ENCODE assay signal across 28 mouse cellular contexts in genomic region chr12:40946888-40947287, GRCm38 (mm10).
DNase-seq lines count a peak whose midpoint lies in the region; ATAC-seq and TF ChIP-seq lines count a peak whose summit lies in the region.
"Had no signal": no experiment of that assay in that cellular context is flagged by ENCODE, and none has a peak within 500 bp of the region (broad histone marks: within the 10 kb centered on the region; RNA-seq: fewer than 3 reads in every experiment).

No protein-coding gene starts in this region.

- no peak overlapping the region for H3K9ac ChIP-seq in liver, embryonic 12.5 days
- no peak overlapping the region for H3K9ac ChIP-seq in liver, postnatal 0 days (replicated peaks)
- no peak overlapping the region for H3K9ac ChIP-seq in liver, embryonic 13.5 days
- H3K9ac ChIP-seq in liver, embryonic 16.5 days (ENCODE audit: low read depth, low read length), result no peak overlapping the region
- no peak overlapping the region for H3K9ac ChIP-seq in neural tube, embryonic 15.5 days (replicated peaks)
- H3K9ac ChIP-seq: embryonic facial prominence, embryonic 12.5 days; embryonic facial prominence, embryonic 15.5 days; forebrain, embryonic 13.5 days; heart, embryonic 12.5 days; heart, embryonic 15.5 days; hindbrain, embryonic 14.5 days had no signal

- TF ChIP-seq CTCF in liver, postnatal 0 days (IDR thresholded peaks at IDR 0.05; ENCODE audit: low read depth), result no peak

- no peak for TF ChIP-seq EP300 in liver, postnatal 0 days (IDR thresholded peaks at IDR 0.05; ENCODE audit: low read depth)

- ATAC-seq in liver, embryonic 12.5 days, result peak; percentile 48; the same call in 1 of the 2 replicates
- ATAC-seq in liver, postnatal 0 days, result no peak
- peak; percentile 60 for ATAC-seq in liver, embryonic 13.5 days (ENCODE audit: low read depth)
- ATAC-seq in liver, embryonic 16.5 days (ENCODE audit: low read depth), result peak; percentile 64
- no peak for ATAC-seq in neural tube, embryonic 15.5 days (ENCODE audit: low FRiP score)
- ATAC-seq: activated CD4-positive, CD25-positive, alpha-beta regulatory T cell, adult 4 months; CD4-positive, CD25-positive, alpha-beta regulatory T cell, adult 4 months; forebrain, embryonic 13.5 days; forebrain, embryonic 16.5 days; hindbrain, postnatal 0 days; inflammation-experienced regulatory T-cells, adult 6 months had no signal

- no peak for DNase-seq in liver, postnatal 0 days
- no peak for DNase-seq in liver, embryonic 13.5 days
- no peak for DNase-seq in gastrocnemius, postnatal 36 days
- DNase-seq: adrenal gland, postnatal 10 days; adrenal gland, postnatal 36 days; cerebellum, adult 11 months; cerebellum, adult 2 months; cerebellum, adult 9-11 months; cerebellum, postnatal 25 days; gastrocnemius, postnatal 10 days; heart, adult 18-20 months; heart, postnatal 10 days; heart, postnatal 4 days had no signal

- no peaks in the 10 kb centered on the region for H3K9me3 ChIP-seq in liver, embryonic 12.5 days (replicated peaks)
- no peaks in the 10 kb centered on the region for H3K9me3 ChIP-seq in liver, postnatal 0 days (ENCODE audit: low read length)
- no peaks in the 10 kb centered on the region for H3K9me3 ChIP-seq in liver, embryonic 13.5 days (replicated peaks)
- H3K9me3 ChIP-seq in liver, embryonic 16.5 days (replicated peaks; ENCODE audit: control insufficient read depth, low read length), result no peaks in the 10 kb centered on the region
- H3K9me3 ChIP-seq in neural tube, embryonic 15.5 days (replicated peaks), result no peaks in the 10 kb centered on the region
- H3K9me3 ChIP-seq: embryonic facial prominence, embryonic 12.5 days; embryonic facial prominence, embryonic 15.5 days; forebrain, embryonic 13.5 days; heart, embryonic 12.5 days; heart, embryonic 15.5 days had no signal

- H3K4me2 ChIP-seq in liver, embryonic 12.5 days, result no peak overlapping the region
- H3K4me2 ChIP-seq in liver, postnatal 0 days (ENCODE audit: low read depth, low read length), result no peak overlapping the region
- H3K4me2 ChIP-seq in liver, embryonic 13.5 days, result no peak overlapping the region
- no peak overlapping the region for H3K4me2 ChIP-seq in liver, embryonic 16.5 days (ENCODE audit: low read depth, low read length)
- no peak overlapping the region for H3K4me2 ChIP-seq in neural tube, embryonic 15.5 days
- H3K4me2 ChIP-seq: embryonic facial prominence, embryonic 12.5 days; embryonic facial prominence, embryonic 15.5 days; forebrain, embryonic 13.5 days; heart, embryonic 12.5 days; heart, embryonic 15.5 days; hindbrain, embryonic 14.5 days had no signal

- peak overlapping the region; percentile 57 for H3K27ac ChIP-seq in liver, embryonic 12.5 days
- no peak overlapping the region for H3K27ac ChIP-seq in liver, postnatal 0 days (ENCODE audit: low read depth)
- no peak overlapping the region; the same call in 1 of the 2 replicates for H3K27ac ChIP-seq in liver, embryonic 13.5 days
- peak overlapping the region; percentile 40; the same call in 1 of the 2 replicates for H3K27ac ChIP-seq in liver, embryonic 16.5 days (ENCODE audit: low read length)
- H3K27ac ChIP-seq in neural tube, embryonic 15.5 days (replicated peaks), result no peak overlapping the region
- H3K27ac ChIP-seq: embryonic facial prominence, embryonic 12.5 days; embryonic facial prominence, embryonic 15.5 days; forebrain, embryonic 13.5 days; heart, embryonic 15.5 days; hindbrain, embryonic 14.5 days; hindbrain, postnatal 0 days had no signal

- intact Hi-C loops in gastrocnemius, postnatal 36 days (cut with DNase I), result no loop called here

- peaks cover 5% of the 10 kb centered on the region; the same call in 1 of the 2 replicates for H3K27me3 ChIP-seq in liver, embryonic 12.5 days (replicated peaks)
- H3K27me3 ChIP-seq in liver, postnatal 0 days (ENCODE audit: insufficient read depth, low read length), result no peaks in the 10 kb centered on the region
- H3K27me3 ChIP-seq in liver, embryonic 13.5 days, result peaks cover 10% of the 10 kb centered on the region; the same call in 1 of the 2 replicates
- no peaks in the 10 kb centered on the region for H3K27me3 ChIP-seq in liver, embryonic 16.5 days (ENCODE audit: control insufficient read depth, insufficient read depth, low read depth, low read length)
- no peaks in the 10 kb centered on the region for H3K27me3 ChIP-seq in neural tube, embryonic 15.5 days (replicated peaks)
- H3K27me3 ChIP-seq: embryonic facial prominence, embryonic 12.5 days; embryonic facial prominence, embryonic 15.5 days; forebrain, embryonic 13.5 days; heart, embryonic 12.5 days; heart, embryonic 15.5 days had no signal

- no peaks in the 10 kb centered on the region for H3K36me3 ChIP-seq in liver, embryonic 12.5 days
- H3K36me3 ChIP-seq in liver, postnatal 0 days (replicated peaks; ENCODE audit: insufficient read depth, low read length), result no peaks in the 10 kb centered on the region
- H3K36me3 ChIP-seq in liver, embryonic 13.5 days, result no peaks in the 10 kb centered on the region
- H3K36me3 ChIP-seq in liver, embryonic 16.5 days (ENCODE audit: control insufficient read depth, insufficient read depth), result no peaks in the 10 kb centered on the region
- H3K36me3 ChIP-seq in neural tube, embryonic 15.5 days, result no peaks in the 10 kb centered on the region
- H3K36me3 ChIP-seq: embryonic facial prominence, embryonic 12.5 days; embryonic facial prominence, embryonic 15.5 days; heart, embryonic 12.5 days; heart, embryonic 15.5 days had no signal

- no peak overlapping the region for H3K4me3 ChIP-seq in liver, embryonic 12.5 days
- H3K4me3 ChIP-seq in liver, postnatal 0 days (ENCODE audit: low read depth, low read length), result no peak overlapping the region
- H3K4me3 ChIP-seq in liver, embryonic 13.5 days (replicated peaks), result no peak overlapping the region
- H3K4me3 ChIP-seq in liver, embryonic 16.5 days (ENCODE audit: low read depth, low read length), result no peak overlapping the region
- H3K4me3 ChIP-seq in neural tube, embryonic 15.5 days (replicated peaks), result no peak overlapping the region
- H3K4me3 ChIP-seq: embryonic facial prominence, embryonic 12.5 days; embryonic facial prominence, embryonic 15.5 days; erythroblast, embryonic 14.5 days; forebrain, embryonic 13.5 days; heart, embryonic 12.5 days; heart, embryonic 15.5 days had no signal

- 58% methylated on average over 6 of the region's 6 CpGs for WGBS in liver, embryonic 12.5 days (ENCODE audit: insufficient replicate concordance)
- WGBS in liver, postnatal 0 days (ENCODE audit: insufficient replicate concordance), result 68% methylated on average over 6 of the region's 6 CpGs
- 55% methylated on average over 6 of the region's 6 CpGs for WGBS in liver, embryonic 13.5 days (ENCODE audit: insufficient replicate concordance)
- WGBS in liver, embryonic 16.5 days (ENCODE audit: insufficient replicate concordance), result 54% methylated on average over 6 of the region's 6 CpGs
- 91% methylated on average over 6 of the region's 6 CpGs for WGBS in neural tube, embryonic 15.5 days

- peaks cover 36% of the 10 kb centered on the region for H3K4me1 ChIP-seq in liver, embryonic 12.5 days
- no peaks in the 10 kb centered on the region for H3K4me1 ChIP-seq in liver, postnatal 0 days (ENCODE audit: insufficient read depth)
- peaks cover 32% of the 10 kb centered on the region for H3K4me1 ChIP-seq in liver, embryonic 13.5 days (replicated peaks)
- peaks cover 26% of the 10 kb centered on the region for H3K4me1 ChIP-seq in liver, embryonic 16.5 days (ENCODE audit: control insufficient read depth, low read depth, low read length)
- no peaks in the 10 kb centered on the region for H3K4me1 ChIP-seq in neural tube, embryonic 15.5 days
- H3K4me1 ChIP-seq: embryonic facial prominence, embryonic 12.5 days; embryonic facial prominence, embryonic 15.5 days; forebrain, embryonic 13.5 days; heart, embryonic 12.5 days; heart, embryonic 15.5 days had no signal

Comparison
In these comparisons a context has a peak if more than half of its experiments do, and no peak if none do; other contexts are left out.
1. ATAC-seq: peak in liver, embryonic 12.5 days (single experiment), liver, embryonic 13.5 days (single experiment) and liver, embryonic 16.5 days (single experiment); none in liver, postnatal 0 days (single experiment) and neural tube, embryonic 15.5 days (single experiment).
2. H3K27ac ChIP-seq: peak in liver, embryonic 12.5 days (single experiment) and liver, embryonic 16.5 days (single experiment); none in liver, postnatal 0 days (single experiment), liver, embryonic 13.5 days (single experiment) and neural tube, embryonic 15.5 days (single experiment).